Mouse (Mus musculus): ENCODE results near the gene Tgfbr3l. TPM values are rescaled to one million over a fixed set of nuclear protein-coding genes. Genes with fewer than 3 reads are reported as not detected.
"Not testable (repeated sequence)": the region's sequence is repeated elsewhere in the genome, so short reads cannot be mapped to it uniquely, and the experiment has no call there.

Gene Tgfbr3l
- polyA plus RNA-seq, 1 experiment from 2014 or later = 6.5 TPM

- peaks cover 28% of the 10 kb centered on the region for H3K4me1 ChIP-seq
- H3K9ac ChIP-seq = peak overlapping the region; percentile 67
- peak overlapping the region; percentile 84 for H3K4me3 ChIP-seq (replicated peaks)
- H3K4me2 ChIP-seq = peak overlapping the region; percentile 81
- peak overlapping the region; percentile 96 for H3K27ac ChIP-seq
- peaks cover 38% of the 10 kb centered on the region for H3K36me3 ChIP-seq
- 13% methylated on average over 19 of the region's 19 CpGs for WGBS
- H3K9me3 ChIP-seq (replicated peaks) = no peaks in the 10 kb centered on the region
- peak; percentile 44; the same call in 1 of the 2 replicates for ATAC-seq (replicated peaks; ENCODE audit: low FRiP score)
- no peaks in the 10 kb centered on the region for H3K27me3 ChIP-seq
Observed at GRCm38 (mm10) chr8:4239193-4239890, 8.7 kb upstream of the Tgfbr3l start.

- Histone ChIP-seq H3K4me3 (replicated peaks) (no peak overlapping the region), H3K27me3 (no peaks in the 10 kb centered on the region), H3K9me3 (replicated peaks) (no peaks in the 10 kb centered on the region), H3K4me2 (no peak overlapping the region), H3K9ac (no peak overlapping the region), H3K4me1 (peaks cover 25% of the 10 kb centered on the region), H3K27ac (no peak overlapping the region), H3K36me3 (peaks cover 80% of the 10 kb centered on the region)
- ATAC-seq (replicated peaks; ENCODE audit: low FRiP score) = no peak
- WGBS = 91% methylated on average over 5 of the region's 5 CpGs
Observed at GRCm38 (mm10) chr8:4245061-4245460, 3.0 kb upstream of the Tgfbr3l start.

GRCm38 (mm10) chr8:4245737-4246136 is 2.3 kb upstream of the Tgfbr3l start:
- Histone ChIP-seq H3K4me3 (replicated peaks) (no peak overlapping the region), H3K4me2 (no peak overlapping the region), H3K27me3 (no peaks in the 10 kb centered on the region), H3K4me1 (peaks cover 25% of the 10 kb centered on the region), H3K9me3 (replicated peaks) (no peaks in the 10 kb centered on the region), H3K27ac (no peak overlapping the region), H3K9ac (no peak overlapping the region), H3K36me3 (peaks cover 74% of the 10 kb centered on the region)
- 72% methylated on average over 13 of the region's 13 CpGs for WGBS
- no peak for ATAC-seq (replicated peaks; ENCODE audit: low FRiP score)

GRCm38 (mm10) chr8:4247241-4247640 is 773 bp upstream of the Tgfbr3l start:
- Histone ChIP-seq H3K4me1 (peaks cover 24% of the 10 kb centered on the region), H3K9ac (no peak overlapping the region), H3K9me3 (replicated peaks) (no peaks in the 10 kb centered on the region), H3K36me3 (peaks cover 65% of the 10 kb centered on the region), H3K4me3 (replicated peaks) (no peak overlapping the region), H3K4me2 (no peak overlapping the region), H3K27ac (no peak overlapping the region), H3K27me3 (no peaks in the 10 kb centered on the region)
- 90% methylated on average over 8 of the region's 8 CpGs for WGBS
- no peak for ATAC-seq (replicated peaks; ENCODE audit: low FRiP score)

- H3K4me1 ChIP-seq = peaks cover 36% of the 10 kb centered on the region
- 9% methylated on average over 29 of the region's 29 CpGs for WGBS
- H3K9ac ChIP-seq = no peak overlapping the region
- H3K27ac ChIP-seq = peak overlapping the region; percentile 46
- no peaks in the 10 kb centered on the region for H3K27me3 ChIP-seq
- no peaks in the 10 kb centered on the region for H3K9me3 ChIP-seq (replicated peaks)
- 0 out of 2 replicates have a peak overlapping the region, but pooled peaks have one; percentile 6 for H3K4me3 ChIP-seq (replicated peaks)
- H3K36me3 ChIP-seq = peaks cover 46% of the 10 kb centered on the region
- no peak for ATAC-seq (replicated peaks; ENCODE audit: low FRiP score)
- peak overlapping the region; percentile 37 for H3K4me2 ChIP-seq
Observed at GRCm38 (mm10) chr8:4249213-4249612, 1.2 kb downstream of the Tgfbr3l start.

GRCm38 (mm10) chr8:4250306-4250970 is 2.4 kb downstream of the Tgfbr3l start:
- ATAC-seq (replicated peaks; ENCODE audit: low FRiP score) = peak; percentile 3; the same call in 1 of the 2 replicates
- H3K27ac ChIP-seq = no peak overlapping the region
- WGBS = 41% methylated on average over 26 of the region's 26 CpGs
- H3K27me3 ChIP-seq = no peaks in the 10 kb centered on the region
- H3K36me3 ChIP-seq = peaks cover 46% of the 10 kb centered on the region
- H3K4me1 ChIP-seq = peaks cover 40% of the 10 kb centered on the region
- no peaks in the 10 kb centered on the region for H3K9me3 ChIP-seq (replicated peaks)
- no peak overlapping the region for H3K4me2 ChIP-seq
- no peak overlapping the region for H3K9ac ChIP-seq
- no peak overlapping the region for H3K4me3 ChIP-seq (replicated peaks)

GRCm38 (mm10) chr8:4252116-4252760 is 4.2 kb downstream of the Tgfbr3l start:
- Histone ChIP-seq H3K4me3 (replicated peaks) (peak overlapping the region; percentile 94), H3K9ac (peak overlapping the region; percentile 97), H3K4me1 (peaks cover 51% of the 10 kb centered on the region), H3K27ac (peak overlapping the region; percentile 63; the same call in 1 of the 2 replicates), H3K36me3 (peaks cover 40% of the 10 kb centered on the region), H3K27me3 (no peaks in the 10 kb centered on the region), H3K9me3 (replicated peaks) (no peaks in the 10 kb centered on the region), H3K4me2 (peak overlapping the region; percentile 81)
- no peak for ATAC-seq (replicated peaks; ENCODE audit: low FRiP score)
- WGBS = 48% methylated on average over 8 of the region's 8 CpGs

- peaks cover 60% of the 10 kb centered on the region for H3K4me1 ChIP-seq
- peak; percentile 90 for ATAC-seq (replicated peaks; ENCODE audit: low FRiP score)
- peaks cover 31% of the 10 kb centered on the region for H3K36me3 ChIP-seq
- peak within 1 kb of the TSS; percentile 97 for H3K27ac ChIP-seq
- H3K9me3 ChIP-seq (replicated peaks) = no peaks in the 10 kb centered on the region
- peak within 1 kb of the TSS; percentile 81 for H3K4me2 ChIP-seq
- peak within 1 kb of the TSS; percentile 97 for H3K9ac ChIP-seq
- peak within 1 kb of the TSS; percentile 94 for H3K4me3 ChIP-seq (replicated peaks)
- H3K27me3 ChIP-seq = no peaks in the 10 kb centered on the region
- under 1% methylated on average over 69 of the region's 69 CpGs for WGBS
Observed at GRCm38 (mm10) chr8:4252934-4253841, 5.2 kb downstream of the Tgfbr3l start, which contains the start of gene Snapc2. Gene Snapc2, plus strand, starts transcription at chr8:4253080.

GRCm38 (mm10) chr8:4254001-4254400 is 6.0 kb downstream of the Tgfbr3l start:
- Histone ChIP-seq H3K4me2 (peak overlapping the region; percentile 81), H3K4me1 (peaks cover 57% of the 10 kb centered on the region), H3K9ac (peak overlapping the region; percentile 97; the same call in 1 of the 2 replicates), H3K4me3 (replicated peaks) (peak overlapping the region; percentile 94), H3K9me3 (replicated peaks) (no peaks in the 10 kb centered on the region), H3K27ac (peak overlapping the region; percentile 97), H3K36me3 (peaks cover 29% of the 10 kb centered on the region), H3K27me3 (no peaks in the 10 kb centered on the region)
- WGBS = 71% methylated on average over 6 of the region's 6 CpGs
- no peak for ATAC-seq (replicated peaks; ENCODE audit: low FRiP score)

GRCm38 (mm10) chr8:4255471-4255870 is 7.5 kb downstream of the Tgfbr3l start:
- H3K27ac ChIP-seq; H3K9me3 ChIP-seq (replicated peaks); H3K4me3 ChIP-seq (replicated peaks); H3K4me2 ChIP-seq; H3K27me3 ChIP-seq; ATAC-seq (replicated peaks; ENCODE audit: low FRiP score); H3K9ac ChIP-seq: not testable (repeated sequence)
- Histone ChIP-seq H3K4me1 (peaks cover 52% of the 10 kb centered on the region), H3K36me3 (peaks cover 35% of the 10 kb centered on the region)
- 82% methylated on average over 7 of the region's 7 CpGs for WGBS

GRCm38 (mm10) chr8:4256911-4257310 is 8.9 kb downstream of the Tgfbr3l start:
- no peak overlapping the region for H3K9ac ChIP-seq
- 53% methylated on average over 4 of the region's 4 CpGs for WGBS
- H3K4me1 ChIP-seq = peaks cover 49% of the 10 kb centered on the region
- H3K9me3 ChIP-seq (replicated peaks) = no peaks in the 10 kb centered on the region
- no peaks in the 10 kb centered on the region for H3K27me3 ChIP-seq
- peaks cover 49% of the 10 kb centered on the region for H3K36me3 ChIP-seq
- H3K4me3 ChIP-seq (replicated peaks) = no peak overlapping the region
- no peak for ATAC-seq (replicated peaks; ENCODE audit: low FRiP score)
- no peak overlapping the region for H3K4me2 ChIP-seq
- no peak overlapping the region for H3K27ac ChIP-seq

All from kidney, embryonic 15.5 days (tissue).